Comparison of ENCODE assay signal across 18 mouse cellular contexts in genomic region chr5:129155023-129155901, GRCm38 (mm10). TPM values are rescaled to one million over a fixed set of nuclear protein-coding genes. Genes with fewer than 3 reads are reported as not detected.
A peak's percentile ranks its signal among the peaks of the same experiment; 100 is the strongest.
DNase-seq lines count a peak whose midpoint lies in the region; ATAC-seq lines count a peak whose summit lies in the region.
"Had no signal": no experiment of that assay in that cellular context is flagged by ENCODE, and none has a peak within 500 bp of the region (broad histone marks: within the 10 kb centered on the region; RNA-seq: fewer than 3 reads in every experiment).

No protein-coding gene starts in this region.

- H3K27me3 ChIP-seq in heart, embryonic 15.5 days: no peaks in the 10 kb centered on the region
- H3K27me3 ChIP-seq in heart, embryonic 12.5 days (replicated peaks): peaks cover 7% of the 10 kb centered on the region
- no peaks in the 10 kb centered on the region; the same call in 1 of the 2 replicates for H3K27me3 ChIP-seq in hindbrain, embryonic 10.5 days (ENCODE audit: insufficient read depth, poor library complexity, severe bottlenecking)
- no peaks in the 10 kb centered on the region for H3K27me3 ChIP-seq in midbrain, embryonic 11.5 days (ENCODE audit: control insufficient read depth, insufficient read depth, low read length)
- no peaks in the 10 kb centered on the region for H3K27me3 ChIP-seq in neural tube, embryonic 15.5 days (replicated peaks)
- H3K27me3 ChIP-seq: embryonic facial prominence, embryonic 12.5 days; limb, embryonic 12.5 days; liver, embryonic 15.5 days had no signal

- no peaks in the 10 kb centered on the region for H3K36me3 ChIP-seq in heart, embryonic 15.5 days
- no peaks in the 10 kb centered on the region for H3K36me3 ChIP-seq in heart, embryonic 12.5 days
- H3K36me3 ChIP-seq in hindbrain, embryonic 10.5 days: no peaks in the 10 kb centered on the region
- H3K36me3 ChIP-seq in midbrain, embryonic 11.5 days (ENCODE audit: control insufficient read depth, insufficient read depth, low read length): no peaks in the 10 kb centered on the region
- no peaks in the 10 kb centered on the region for H3K36me3 ChIP-seq in neural tube, embryonic 15.5 days
- H3K36me3 ChIP-seq: embryonic facial prominence, embryonic 12.5 days; limb, embryonic 12.5 days; liver, embryonic 15.5 days had no signal

- DNase-seq in hindbrain, embryonic 10.5 days (ENCODE audit: low spot score): no peak
- no peak for DNase-seq in midbrain, embryonic 11.5 days (ENCODE audit: low spot score, missing footprints)
- no peak for DNase-seq in left cerebral cortex, adult 18-20 months (ENCODE audit: low spot score in 2 of 2)
- DNase-seq in adrenal gland, adult 2 months: no peak
- DNase-seq: adrenal gland, postnatal 36 days; cerebellum, postnatal 10 days; gastrocnemius, postnatal 25 days; lung, postnatal 36 days; thymus, postnatal 4 days had no signal

- no peaks in the 10 kb centered on the region for H3K4me1 ChIP-seq in heart, embryonic 15.5 days (replicated peaks)
- H3K4me1 ChIP-seq in heart, embryonic 12.5 days (replicated peaks): no peaks in the 10 kb centered on the region
- H3K4me1 ChIP-seq in hindbrain, embryonic 10.5 days (replicated peaks): peaks cover 54% of the 10 kb centered on the region
- peaks cover 22% of the 10 kb centered on the region for H3K4me1 ChIP-seq in midbrain, embryonic 11.5 days (ENCODE audit: control insufficient read depth, insufficient read depth, low read length)
- H3K4me1 ChIP-seq in neural tube, embryonic 15.5 days: peaks cover 23% of the 10 kb centered on the region
- H3K4me1 ChIP-seq: embryonic facial prominence, embryonic 12.5 days; liver, embryonic 15.5 days had no signal

- H3K4me3 ChIP-seq in heart, embryonic 15.5 days: no peak overlapping the region
- no peak overlapping the region for H3K4me3 ChIP-seq in heart, embryonic 12.5 days
- H3K4me3 ChIP-seq in hindbrain, embryonic 10.5 days: peak overlapping the region; percentile 27
- no peak overlapping the region for H3K4me3 ChIP-seq in midbrain, embryonic 11.5 days (ENCODE audit: low read depth, low read length)
- no peak overlapping the region for H3K4me3 ChIP-seq in neural tube, embryonic 15.5 days (replicated peaks)
- H3K4me3 ChIP-seq: embryonic facial prominence, embryonic 12.5 days; limb, embryonic 12.5 days; liver, embryonic 15.5 days; myocyte had no signal

- no peak overlapping the region for H3K9ac ChIP-seq in heart, embryonic 15.5 days
- H3K9ac ChIP-seq in heart, embryonic 12.5 days: no peak overlapping the region
- H3K9ac ChIP-seq in midbrain, embryonic 11.5 days (ENCODE audit: low read length): peak overlapping the region; percentile 34; the same call in 1 of the 2 replicates
- H3K9ac ChIP-seq in neural tube, embryonic 15.5 days (replicated peaks): no peak overlapping the region
- H3K9ac ChIP-seq: embryonic facial prominence, embryonic 12.5 days; limb, embryonic 12.5 days; liver, embryonic 15.5 days had no signal

- ATAC-seq in heart, embryonic 15.5 days (replicated peaks; ENCODE audit: insufficient number of reproducible peaks, insufficient read depth, low FRiP score, low read depth): 0 out of 2 replicates have a peak, but pooled peaks have one; percentile 15
- ATAC-seq in heart, embryonic 12.5 days (ENCODE audit: insufficient number of reproducible peaks, low FRiP score): no peak
- peak; percentile 4; the same call in 1 of the 2 replicates for ATAC-seq in midbrain, embryonic 11.5 days (ENCODE audit: low FRiP score)
- ATAC-seq in neural tube, embryonic 15.5 days (ENCODE audit: low FRiP score): 0 out of 2 replicates have a peak, but pooled peaks have one; percentile 17
- no peak for ATAC-seq in megakaryocyte progenitor cell, adult 5-6 weeks (replicated peaks; ENCODE audit: poor library complexity)

- no peak overlapping the region for H3K27ac ChIP-seq in heart, embryonic 15.5 days
- H3K27ac ChIP-seq in heart, embryonic 12.5 days (ENCODE audit: poor library complexity, severe bottlenecking): no peak overlapping the region
- peak overlapping the region; percentile 90 for H3K27ac ChIP-seq in hindbrain, embryonic 10.5 days
- H3K27ac ChIP-seq in midbrain, embryonic 11.5 days (ENCODE audit: low read depth, low read length): peak overlapping the region; percentile 82
- peak overlapping the region; percentile 54; the same call in 1 of the 2 replicates for H3K27ac ChIP-seq in neural tube, embryonic 15.5 days (replicated peaks)
- H3K27ac ChIP-seq: embryonic facial prominence, embryonic 12.5 days; limb, embryonic 12.5 days; liver, embryonic 15.5 days had no signal

- 65% methylated on average over 14 of the region's 14 CpGs for WGBS in heart, embryonic 15.5 days
- 67% methylated on average over 14 of the region's 14 CpGs for WGBS in heart, embryonic 12.5 days
- WGBS in hindbrain, embryonic 10.5 days: 60% methylated on average over 14 of the region's 14 CpGs
- WGBS in midbrain, embryonic 11.5 days: 61% methylated on average over 14 of the region's 14 CpGs
- 70% methylated on average over 14 of the region's 14 CpGs for WGBS in neural tube, embryonic 15.5 days

- H3K4me2 ChIP-seq in heart, embryonic 15.5 days: no peak overlapping the region
- no peak overlapping the region for H3K4me2 ChIP-seq in heart, embryonic 12.5 days
- peak overlapping the region; percentile 10 for H3K4me2 ChIP-seq in midbrain, embryonic 11.5 days
- no peak overlapping the region for H3K4me2 ChIP-seq in neural tube, embryonic 15.5 days
- H3K4me2 ChIP-seq: embryonic facial prominence, embryonic 12.5 days; heart, embryonic 11.5 days; limb, embryonic 12.5 days; liver, embryonic 15.5 days had no signal

- H3K9me3 ChIP-seq in heart, embryonic 15.5 days (replicated peaks): no peaks in the 10 kb centered on the region
- H3K9me3 ChIP-seq in heart, embryonic 12.5 days (replicated peaks): no peaks in the 10 kb centered on the region
- H3K9me3 ChIP-seq in hindbrain, embryonic 10.5 days: no peaks in the 10 kb centered on the region
- no peaks in the 10 kb centered on the region for H3K9me3 ChIP-seq in midbrain, embryonic 11.5 days (ENCODE audit: control insufficient read depth, low read length)
- no peaks in the 10 kb centered on the region for H3K9me3 ChIP-seq in neural tube, embryonic 15.5 days (replicated peaks)
- H3K9me3 ChIP-seq: embryonic facial prominence, embryonic 12.5 days; limb, embryonic 12.5 days; liver, embryonic 15.5 days had no signal

RNA-seq across cellular contexts. Expression of gene Adgrd1, which starts 58.7 kb away (rescaled TPM):
- polyA plus RNA-seq in heart, embryonic 15.5 days (2015; fragmentation: Nextera tagmentation; extraction: Ambion mirVana): 2.4 and 3.1 TPM in 2 replicates
- polyA plus RNA-seq in heart, embryonic 12.5 days (2016; fragmentation: Nextera tagmentation; extraction: Ambion mirVana): 0.31 and 0.54 TPM in 2 replicates
- polyA plus RNA-seq in hindbrain, embryonic 10.5 days (2016; fragmentation: Nextera tagmentation; extraction: Ambion mirVana): 0.06 and 0.13 TPM in 2 replicates
- polyA plus RNA-seq in midbrain, embryonic 11.5 days (2014; fragmentation: Nextera tagmentation; extraction: Ambion mirVana): 0.07 and 0.15 TPM in 2 replicates
- 0.38 and 0.69 TPM in 2 replicates for polyA plus RNA-seq in neural tube, embryonic 15.5 days (2015; fragmentation: Nextera tagmentation; extraction: Ambion mirVana)
- 1 to 10 TPM; 2.8 TPM for total RNA-seq in left cerebral cortex, adult 18-20 months (2021)
- 0.15 and 0.59 TPM in 2 replicates for total RNA-seq in megakaryocyte progenitor cell, adult 5-6 weeks (2015)
- total RNA-seq in megakaryocyte progenitor cell, adult 5-6 weeks (2017): 0.50 and 0.51 TPM in 2 replicates
- 1 to 10 TPM; 3.8 to 8.6 TPM for total RNA-seq in adrenal gland, adult 2 months (2021)
- polyA plus RNA-seq in adrenal gland, adult 2 months (2012; rRNA removed): 2.4 and 2.5 TPM in 2 replicates
- polyA plus RNA-seq: limb, embryonic 12.5 days had no signal

Comparison
In these comparisons a context has a peak if more than half of its experiments do, and no peak if none do; other contexts are left out.
1. ATAC-seq: peak in heart, embryonic 15.5 days (single experiment), midbrain, embryonic 11.5 days (single experiment) and neural tube, embryonic 15.5 days (single experiment); none in heart, embryonic 12.5 days (single experiment) and megakaryocyte progenitor cell, adult 5-6 weeks (single experiment).
2. H3K27ac ChIP-seq: peak in hindbrain, embryonic 10.5 days (single experiment), midbrain, embryonic 11.5 days (single experiment) and neural tube, embryonic 15.5 days (single experiment); none in heart, embryonic 15.5 days (single experiment) and heart, embryonic 12.5 days (single experiment).